Mouse (Mus musculus): ENCODE results near the gene Tinf2. TPM values are rescaled to one million over a fixed set of nuclear protein-coding genes. Genes with fewer than 3 reads are reported as not detected.

Gene Tinf2
- total RNA-seq, 2 experiments from 2014 or later, result 14.1 to 16.3 TPM

- Histone ChIP-seq H3K27ac (no peak overlapping the region), H3K4me3 (no peak overlapping the region)
- no peak for DNase-seq (ENCODE audit: extremely low spot score in 1 of 2, low spot score in 2 of 2)
- intact Hi-C loops (cut with DNase I), result no loop called here
- no peak for TF ChIP-seq CTCF (IDR thresholded peaks at IDR 0.05)
Observed at GRCm38 (mm10) chr14:55720666-55721065, 39.0 kb upstream of the Tinf2 start.

- Histone ChIP-seq H3K4me3 (no peak overlapping the region), H3K27ac (no peak overlapping the region)
- DNase-seq (ENCODE audit: extremely low spot score in 1 of 2, low spot score in 2 of 2), result peak in 1 of 2 experiments; percentile 22
- intact Hi-C loops (cut with DNase I), result no loop called here
- no peak for TF ChIP-seq CTCF (IDR thresholded peaks at IDR 0.05)
Observed at GRCm38 (mm10) chr14:55719737-55720136, 38.1 kb upstream of the Tinf2 start.

DNA sequence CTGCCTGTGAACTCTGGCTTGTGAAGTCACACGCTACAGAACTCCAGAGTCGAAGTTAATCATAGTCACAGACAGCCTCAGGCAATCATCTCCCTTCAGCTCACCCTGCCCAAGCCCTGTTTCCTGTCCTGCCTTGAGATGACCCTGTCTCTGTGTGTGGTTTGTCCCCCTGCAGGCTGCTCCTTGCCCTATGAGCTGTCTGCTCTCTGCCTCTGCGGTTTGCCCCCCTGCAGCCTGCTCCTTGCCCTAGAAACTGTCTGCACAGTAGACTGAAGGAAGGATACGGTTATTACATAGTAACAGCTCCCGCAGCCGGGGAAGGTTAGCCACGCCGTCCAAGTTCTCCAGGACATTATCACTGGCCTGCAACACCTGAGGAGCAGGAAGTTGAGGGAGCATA lies 35.3 kb upstream of the Tinf2 start:
- TF ChIP-seq CTCF (IDR thresholded peaks at IDR 0.05), result no peak
- Histone ChIP-seq H3K4me3 (no peak overlapping the region), H3K27ac (no peak overlapping the region)
- intact Hi-C loops (cut with DNase I), result no loop called here
- no peak for DNase-seq (ENCODE audit: extremely low spot score in 1 of 2, low spot score in 2 of 2)

- DNase-seq (ENCODE audit: extremely low spot score in 1 of 2, low spot score in 2 of 2), result no peak
- no peak overlapping the region for H3K4me3 ChIP-seq
- intact Hi-C loops (cut with DNase I), result no loop called here
- no peak overlapping the region for H3K27ac ChIP-seq
- TF ChIP-seq CTCF (IDR thresholded peaks at IDR 0.05), result no peak
Observed at GRCm38 (mm10) chr14:55716271-55716670, 34.7 kb upstream of the Tinf2 start.

- TF ChIP-seq CTCF (IDR thresholded peaks at IDR 0.05), result no peak
- intact Hi-C loops (cut with DNase I), result no loop called here
- no peak overlapping the region for H3K27ac ChIP-seq
- no peak for DNase-seq (ENCODE audit: extremely low spot score in 1 of 2, low spot score in 2 of 2)
- H3K4me3 ChIP-seq, result no peak overlapping the region
Observed at GRCm38 (mm10) chr14:55714893-55715292, 33.3 kb upstream of the Tinf2 start.

GRCm38 (mm10) chr14:55713729-55714122 lies 32.1 kb upstream of the Tinf2 start, which contains the start of gene Tgm1:
Gene Tgm1 (minus strand): TSS chr14:55713926.
- DNase-seq (ENCODE audit: extremely low spot score in 1 of 2, low spot score in 2 of 2), result no peak
- no peak within 1 kb of the TSS for H3K27ac ChIP-seq
- no peak within 1 kb of the TSS for H3K4me3 ChIP-seq
- TF ChIP-seq CTCF (IDR thresholded peaks at IDR 0.05), result no peak
- intact Hi-C loops (cut with DNase I), result no loop called here

DNA sequence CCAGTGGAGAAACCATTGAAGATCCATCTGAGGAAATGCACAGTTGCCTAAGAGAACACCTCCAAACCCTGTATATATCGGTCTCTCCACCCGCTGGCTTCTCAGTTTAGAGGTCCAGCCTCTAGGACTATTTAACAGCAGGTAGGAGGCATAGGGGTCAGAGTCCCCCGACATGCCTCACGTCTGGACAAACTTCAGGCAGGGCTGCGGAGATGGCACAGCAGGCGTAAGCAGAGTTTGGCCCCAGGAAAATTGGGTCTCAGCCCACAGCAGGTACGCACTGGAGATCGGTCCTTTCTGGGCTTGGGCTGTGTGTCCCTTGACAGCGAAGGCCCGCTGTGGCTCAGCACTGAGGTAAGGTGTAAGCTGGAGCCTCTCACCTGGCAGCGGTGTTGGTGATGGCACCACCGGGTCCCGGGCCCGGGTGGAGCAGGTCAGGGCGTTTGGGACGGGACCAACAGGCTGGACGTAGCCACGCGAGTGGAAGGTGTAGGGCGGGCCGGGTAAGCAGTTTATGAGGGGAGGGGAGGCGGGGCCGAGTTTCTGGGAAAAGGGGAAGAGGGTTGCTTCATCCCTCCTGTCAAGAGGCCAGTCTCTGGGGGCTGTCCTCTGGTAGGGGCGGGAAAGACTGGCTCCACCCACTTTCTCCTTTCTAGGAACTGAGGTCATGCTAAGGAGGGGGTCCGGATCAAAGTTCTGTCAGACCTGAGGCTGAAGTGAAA lies 31.5 kb upstream of the Tinf2 start:
- Histone ChIP-seq H3K4me3 (no peak overlapping the region), H3K27ac (no peak overlapping the region)
- intact Hi-C loops (cut with DNase I), result no loop called here
- TF ChIP-seq CTCF (IDR thresholded peaks at IDR 0.05), result no peak
- no peak for DNase-seq (ENCODE audit: extremely low spot score in 1 of 2, low spot score in 2 of 2)

GRCm38 (mm10) chr14:55711786-55712185 lies 30.2 kb upstream of the Tinf2 start:
- no peak for DNase-seq (ENCODE audit: extremely low spot score in 1 of 2, low spot score in 2 of 2)
- no peak overlapping the region for H3K4me3 ChIP-seq
- TF ChIP-seq CTCF (IDR thresholded peaks at IDR 0.05), result no peak; the same call in 1 of the 2 replicates
- H3K27ac ChIP-seq, result no peak overlapping the region
- intact Hi-C loops (cut with DNase I), result no loop called here

DNA sequence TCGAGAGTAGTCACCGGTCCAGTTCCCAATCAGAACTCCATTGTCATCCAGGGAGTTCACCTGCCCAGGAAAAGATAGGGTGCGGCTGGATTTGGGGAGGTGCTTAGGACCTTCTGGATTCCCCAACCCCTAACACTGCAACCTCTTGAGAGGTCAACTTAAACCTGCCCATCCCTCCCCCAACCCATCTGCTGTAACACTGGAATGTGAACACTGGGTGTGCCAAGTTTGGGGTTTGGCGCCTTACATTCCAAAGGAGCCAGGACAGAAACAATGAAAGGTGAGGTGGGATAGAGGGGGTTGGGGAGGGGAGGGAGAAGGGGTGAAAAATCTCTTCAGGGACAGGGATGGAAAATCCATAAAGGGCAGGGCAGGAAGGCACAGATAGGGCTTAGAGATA lies 27.9 kb upstream of the Tinf2 start:
- intact Hi-C loops (cut with DNase I), result no loop called here
- H3K4me3 ChIP-seq, result no peak overlapping the region
- TF ChIP-seq CTCF (IDR thresholded peaks at IDR 0.05), result no peak
- no peak for DNase-seq (ENCODE audit: extremely low spot score in 1 of 2, low spot score in 2 of 2)
- H3K27ac ChIP-seq, result no peak overlapping the region

GRCm38 (mm10) chr14:55707397-55707796 lies 25.8 kb upstream of the Tinf2 start:
- Histone ChIP-seq H3K4me3 (no peak overlapping the region), H3K27ac (no peak overlapping the region)
- no peak for TF ChIP-seq CTCF (IDR thresholded peaks at IDR 0.05)
- DNase-seq (ENCODE audit: extremely low spot score in 1 of 2, low spot score in 2 of 2), result no peak
- intact Hi-C loops (cut with DNase I), result no loop called here

DNA sequence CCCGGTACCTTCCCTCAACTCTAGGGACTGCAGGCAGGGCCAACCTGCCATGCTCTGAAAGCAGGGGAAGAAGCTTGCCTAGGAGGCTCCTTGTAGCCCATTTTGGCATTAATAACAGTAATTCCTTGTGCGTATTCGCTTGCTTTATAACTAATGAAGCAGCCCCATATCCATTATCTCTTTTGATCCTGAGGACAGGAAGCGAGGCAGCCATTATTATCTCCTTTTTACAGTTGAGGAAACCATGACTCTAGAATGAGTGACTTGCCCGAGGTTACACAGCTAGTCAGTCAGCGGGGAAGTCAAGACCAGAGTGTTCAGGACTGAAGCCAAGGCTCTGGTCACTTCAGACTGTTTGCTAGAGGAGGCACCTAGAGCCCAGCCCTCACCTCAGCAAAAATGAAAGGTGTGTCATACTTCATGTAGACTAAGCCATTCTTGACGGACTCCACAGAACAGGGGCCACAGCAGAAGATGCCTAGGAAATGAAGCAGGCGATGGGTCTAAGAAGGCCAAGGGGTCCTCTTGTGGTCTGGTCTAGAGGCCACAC lies 24.5 kb upstream of the Tinf2 start:
- TF ChIP-seq CTCF (IDR thresholded peaks at IDR 0.05), result no peak
- DNase-seq (ENCODE audit: extremely low spot score in 1 of 2, low spot score in 2 of 2), result no peak
- Histone ChIP-seq H3K27ac (no peak overlapping the region), H3K4me3 (no peak overlapping the region)
- intact Hi-C loops (cut with DNase I), result no loop called here

- Histone ChIP-seq H3K4me3 (no peak overlapping the region), H3K27ac (no peak overlapping the region)
- intact Hi-C loops (cut with DNase I), result no loop called here
- no peak for DNase-seq (ENCODE audit: extremely low spot score in 1 of 2, low spot score in 2 of 2)
- TF ChIP-seq CTCF (IDR thresholded peaks at IDR 0.05), result no peak
Observed at GRCm38 (mm10) chr14:55702761-55703160, 21.1 kb upstream of the Tinf2 start.

- no peak overlapping the region for H3K27ac ChIP-seq
- intact Hi-C loops (cut with DNase I), result no loop called here
- no peak for TF ChIP-seq CTCF (IDR thresholded peaks at IDR 0.05)
- H3K4me3 ChIP-seq, result no peak overlapping the region
- no peak for DNase-seq (ENCODE audit: extremely low spot score in 1 of 2, low spot score in 2 of 2)
Observed at GRCm38 (mm10) chr14:55701131-55701530, 19.5 kb upstream of the Tinf2 start.

Data from left cerebral cortex, adult 2 months (tissue).